Mouse (Mus musculus) mesoderm, embryonic 11.5 days (tissue): ENCODE results near the gene Gvin1.
"Not testable (repeated sequence)": the region's sequence is repeated elsewhere in the genome, so short reads cannot be mapped to it uniquely, and the experiment has no call there.

Source experiments
- DNase-seq: peaks from one replicate; pipeline ENCODE4 v3.0.0-alpha.2; 2012; ENCODE audit warnings: low read depth, low spot score

Gene Gvin1

DNA sequence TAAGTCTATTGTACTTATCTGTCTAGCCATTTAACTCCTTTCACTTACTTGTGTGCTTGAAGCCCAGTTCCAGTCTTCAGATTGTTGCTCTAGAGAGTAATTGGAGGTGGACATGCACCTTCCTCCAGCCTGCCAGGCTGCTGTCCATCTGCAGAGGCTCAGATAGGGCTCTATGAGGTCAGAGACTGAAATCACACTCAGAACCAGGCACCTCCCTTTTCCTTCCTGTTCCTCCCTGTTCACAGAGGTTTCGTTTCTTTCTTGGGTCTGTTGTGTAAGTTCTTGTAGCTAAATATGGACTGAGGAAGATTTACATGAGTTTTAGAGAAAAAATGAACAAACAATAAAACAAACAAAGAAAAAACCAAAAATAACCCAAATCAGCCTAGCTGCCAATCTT is at the start of gene Gvin1:
Gene Gvin1 (minus strand): TSS at position 150 of the 400 bp plus-strand sequence.
- not testable (repeated sequence) for DNase-seq

DNA sequence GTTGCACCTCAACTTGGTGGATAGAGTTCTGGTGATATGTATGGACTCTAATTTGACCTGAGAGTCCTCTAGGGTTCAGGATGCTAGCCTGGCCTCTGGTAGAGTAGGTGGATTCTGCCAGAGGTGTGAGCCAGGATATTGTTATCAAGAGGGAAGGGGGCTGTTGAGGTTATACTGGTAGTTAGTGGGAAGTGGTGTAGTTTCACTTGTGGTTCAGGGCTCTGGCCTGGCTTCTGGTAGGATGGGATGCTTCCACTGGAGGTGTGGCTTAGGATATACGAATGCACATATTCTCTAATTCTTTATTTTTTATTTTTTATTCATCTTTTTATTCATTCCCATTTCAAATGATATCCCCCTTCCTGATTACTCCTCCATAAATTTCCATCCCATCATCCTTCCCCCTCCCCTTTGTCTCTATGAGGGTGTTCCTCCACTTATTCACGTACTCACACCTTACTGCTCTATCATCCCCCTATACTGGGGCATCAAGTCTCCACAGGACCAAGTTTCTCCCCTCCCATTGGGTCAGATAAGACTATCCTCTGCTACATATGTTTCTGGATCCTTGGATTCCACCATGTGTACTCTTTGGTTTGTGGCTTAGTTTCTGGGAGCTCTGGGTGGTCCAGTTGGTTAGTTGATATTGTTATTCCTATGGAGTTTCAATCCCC is 36.9 kb upstream of the Gvin1 start:
- no peak for DNase-seq

DNA sequence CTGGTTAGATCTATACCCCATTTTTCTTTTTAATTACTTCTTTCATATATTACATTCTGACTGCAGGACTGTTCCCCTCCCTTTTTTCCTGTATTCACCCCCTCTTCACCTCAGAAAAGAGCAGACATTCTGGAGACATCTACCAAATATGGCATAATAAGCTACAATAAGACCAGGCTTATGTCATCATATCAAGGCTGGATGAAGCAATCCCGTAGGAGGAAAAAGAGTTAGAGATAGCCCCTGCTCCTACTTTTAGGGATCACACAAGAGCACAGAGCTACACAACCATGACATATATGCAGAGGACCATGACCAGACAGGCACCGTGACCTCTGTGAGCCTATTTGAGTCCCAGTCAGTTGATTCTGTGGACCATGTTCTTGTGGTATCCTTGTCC is 33.8 kb upstream of the Gvin1 start:
- no peak for DNase-seq

DNA sequence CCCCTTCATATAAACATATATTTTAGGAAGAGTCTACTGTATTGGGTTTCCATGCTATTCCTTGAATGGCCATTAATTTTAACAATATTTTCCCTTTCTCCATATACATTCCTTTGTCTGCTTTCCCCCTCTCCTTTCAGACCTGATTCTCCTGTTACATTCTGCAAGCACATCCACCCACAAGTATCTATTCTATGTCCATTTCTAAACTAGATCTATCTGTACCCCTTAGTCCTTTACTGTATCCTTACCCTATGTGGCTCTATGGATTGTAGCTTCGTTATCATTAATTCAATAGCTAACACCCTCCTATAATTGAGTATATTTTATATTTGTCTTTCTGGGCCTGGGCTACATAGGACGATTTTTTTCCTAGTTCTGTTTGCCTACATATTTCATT is 33.1 kb upstream of the Gvin1 start:
- no peak for DNase-seq

DNA sequence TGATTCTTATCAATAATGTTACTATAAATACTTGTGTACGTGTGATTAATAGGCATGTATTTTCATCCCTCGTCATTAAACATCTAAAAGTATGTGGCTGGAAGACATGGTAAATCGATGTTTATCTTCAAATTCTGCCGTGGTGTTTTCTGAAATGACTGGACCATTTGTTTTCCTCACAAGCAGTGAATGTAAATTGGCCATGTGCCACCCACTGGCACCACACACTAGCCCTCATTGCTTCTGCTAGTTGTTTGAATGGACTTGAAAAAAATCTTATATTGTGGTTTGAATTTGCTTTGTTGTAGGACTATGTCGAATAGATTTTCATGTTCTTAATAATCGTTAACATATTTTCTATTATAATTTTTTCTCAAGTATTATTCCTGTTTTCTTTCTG is 30.5 kb upstream of the Gvin1 start:
- DNase-seq = no peak

DNA sequence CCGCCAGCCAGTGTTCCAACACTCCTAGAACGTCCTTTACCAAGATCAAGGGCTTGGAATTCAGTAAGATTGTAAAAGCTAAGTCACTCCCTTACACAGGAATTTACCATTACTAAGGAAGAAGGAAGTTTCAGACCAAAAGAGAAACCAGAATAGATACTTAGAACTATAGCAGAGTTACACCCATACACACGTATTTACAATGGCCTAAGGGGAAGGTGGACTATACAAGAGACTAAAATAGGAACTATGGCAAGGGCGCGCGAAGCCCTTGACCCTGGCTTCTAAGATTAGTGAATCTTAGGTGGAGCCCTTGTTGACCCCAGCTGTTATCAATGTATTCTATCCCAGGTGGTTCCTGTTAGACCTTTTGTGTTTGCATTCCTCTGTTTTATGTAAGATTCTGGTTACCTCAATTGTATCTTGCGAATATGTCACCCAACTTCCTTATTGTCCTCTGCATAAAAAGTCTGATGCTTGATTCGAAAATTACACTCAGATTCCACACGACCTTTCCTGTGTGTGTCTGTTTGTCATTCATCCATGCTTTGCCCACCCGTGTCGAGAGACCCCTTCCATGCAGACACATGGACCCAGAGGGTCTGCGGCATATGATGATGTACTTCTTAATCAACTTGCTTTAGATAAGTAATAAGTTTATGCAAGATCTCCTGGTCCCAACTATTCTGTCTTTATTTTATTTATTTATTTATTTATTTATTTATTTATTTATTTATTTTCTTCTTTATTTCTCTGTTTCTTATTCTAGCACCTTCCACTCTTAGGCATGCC is 25.6 kb upstream of the Gvin1 start:
- DNase-seq = not testable (repeated sequence)

DNA sequence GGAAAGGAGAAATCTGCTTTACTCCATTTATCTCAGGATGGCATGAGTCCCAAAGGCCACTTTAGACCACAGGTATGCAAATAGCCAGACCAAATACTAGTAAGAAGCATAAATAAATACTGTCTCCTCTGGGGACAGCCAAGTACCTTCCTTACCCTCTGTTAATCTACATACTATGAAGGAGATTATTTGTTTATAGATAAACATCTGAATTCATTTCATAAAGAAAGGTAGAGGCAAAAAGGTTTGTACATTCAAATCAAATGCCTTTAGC is 22.0 kb upstream of the Gvin1 start:
- DNase-seq = no peak

DNA sequence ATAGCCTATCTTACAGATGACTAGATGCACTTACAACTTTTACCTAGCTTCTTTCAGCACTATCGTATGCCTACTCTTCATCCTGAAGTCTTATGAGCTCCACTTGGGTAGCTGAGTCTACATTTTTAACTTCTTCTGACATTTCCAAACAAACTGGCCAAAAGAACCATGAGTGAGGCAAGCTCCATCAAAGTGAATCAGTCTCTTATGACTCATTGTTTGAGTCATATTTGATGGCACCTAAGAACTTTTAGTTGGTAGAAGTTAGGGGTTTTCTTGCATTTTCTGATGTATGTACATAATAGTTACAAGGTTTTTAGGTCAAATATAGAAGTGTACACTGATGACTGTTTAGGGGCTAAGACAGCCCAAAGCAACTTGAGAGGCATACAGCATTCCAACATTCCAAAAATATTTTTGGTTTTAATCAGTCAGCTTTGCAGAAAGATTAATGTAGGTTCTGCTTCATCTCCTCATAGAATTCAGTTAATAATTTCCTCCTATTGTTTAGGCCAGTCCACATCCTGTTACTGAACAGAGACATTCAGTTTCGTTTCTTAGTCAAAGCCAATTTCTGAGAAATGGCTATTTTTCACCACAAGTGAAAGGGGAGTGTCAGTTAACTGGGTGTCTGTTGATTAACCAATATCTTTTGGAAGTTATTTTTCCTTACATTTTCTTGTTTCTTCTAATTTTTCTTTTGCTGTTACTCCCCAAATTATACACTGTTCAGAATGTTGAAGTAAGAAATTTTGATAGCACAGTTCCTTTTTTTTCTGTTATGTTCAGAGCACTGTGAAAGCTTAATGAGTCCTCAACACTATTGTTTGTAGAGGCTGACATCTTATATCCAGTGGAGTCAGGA is 21.4 kb upstream of the Gvin1 start:
- no peak for DNase-seq

DNA sequence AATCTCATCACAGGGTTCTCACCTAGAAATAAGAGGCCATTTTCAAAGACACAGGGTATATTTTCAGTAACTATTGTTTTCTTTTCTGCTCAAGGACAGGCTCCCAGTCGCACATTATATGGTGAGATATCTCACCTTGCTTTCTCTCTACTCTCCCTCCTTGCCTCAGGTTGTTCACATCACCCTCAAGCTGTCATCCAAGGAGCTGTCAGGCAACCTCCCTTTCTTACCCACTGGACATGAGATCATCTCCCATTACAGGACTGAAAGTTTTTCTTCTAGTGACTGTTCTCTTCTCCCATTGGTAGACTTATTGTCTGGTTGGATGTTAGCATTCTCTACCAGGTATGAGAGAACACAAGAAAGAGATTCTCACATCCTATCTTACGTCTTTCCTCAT is 20.5 kb upstream of the Gvin1 start:
- no peak for DNase-seq

DNA sequence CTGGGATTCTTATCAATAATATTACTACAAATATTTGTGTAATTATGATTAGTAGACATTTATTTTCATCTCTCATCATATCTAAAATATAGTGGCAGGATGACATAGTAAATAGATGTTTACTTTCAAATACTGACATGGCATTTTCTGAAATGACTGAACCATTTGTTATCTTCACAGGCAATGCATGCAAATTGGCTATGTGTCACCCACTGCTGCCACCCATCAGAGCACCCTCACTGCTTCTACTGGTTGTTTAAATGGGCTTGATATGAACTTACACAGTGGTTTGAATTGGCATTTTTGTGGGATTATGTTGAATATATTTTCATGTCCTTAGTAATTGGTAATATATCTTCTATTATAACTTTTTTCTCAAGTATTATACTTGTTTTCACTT is 784 bp upstream of the Gvin1 start:
- not testable (repeated sequence) for DNase-seq

DNA sequence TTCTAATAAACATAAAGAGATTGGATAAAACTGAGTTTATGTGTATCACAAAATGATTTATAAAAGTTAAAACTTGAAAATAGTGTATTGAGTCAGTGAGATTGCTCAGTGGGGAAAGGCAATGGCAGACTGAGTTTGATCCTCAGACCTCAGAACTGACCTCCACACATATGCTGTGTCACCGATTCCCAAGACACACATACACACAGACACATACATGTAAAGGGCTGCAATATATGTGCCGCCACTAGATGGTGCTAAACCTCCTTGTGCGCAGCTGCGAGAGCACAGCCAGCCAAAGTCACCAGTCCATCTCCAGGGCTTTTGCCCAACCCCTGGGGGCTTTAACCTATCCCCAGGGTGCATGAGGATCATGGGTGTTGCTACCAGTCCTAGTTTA is 1.4 kb downstream of the Gvin1 start:
- DNase-seq = not testable (repeated sequence)

DNA sequence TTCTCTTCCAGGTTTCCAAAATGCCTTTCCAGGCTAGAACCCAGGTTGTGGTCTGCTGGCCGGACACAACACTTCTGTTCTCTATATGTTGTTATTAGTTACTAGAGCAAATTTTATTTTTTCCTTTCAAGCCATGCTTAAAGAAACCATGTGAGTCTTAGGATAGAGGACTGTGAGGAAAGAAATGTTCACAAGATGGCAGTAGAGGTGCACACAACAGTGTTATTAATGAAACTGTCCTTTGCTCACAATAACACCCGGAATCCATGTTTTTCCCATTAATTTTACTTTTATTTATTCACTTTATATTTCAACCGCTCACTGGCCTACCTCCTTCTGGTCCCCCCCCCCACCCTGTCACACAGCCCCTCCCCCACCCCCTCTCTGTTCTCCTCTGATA is 8.5 kb downstream of the Gvin1 start:
- not testable (repeated sequence) for DNase-seq

DNA sequence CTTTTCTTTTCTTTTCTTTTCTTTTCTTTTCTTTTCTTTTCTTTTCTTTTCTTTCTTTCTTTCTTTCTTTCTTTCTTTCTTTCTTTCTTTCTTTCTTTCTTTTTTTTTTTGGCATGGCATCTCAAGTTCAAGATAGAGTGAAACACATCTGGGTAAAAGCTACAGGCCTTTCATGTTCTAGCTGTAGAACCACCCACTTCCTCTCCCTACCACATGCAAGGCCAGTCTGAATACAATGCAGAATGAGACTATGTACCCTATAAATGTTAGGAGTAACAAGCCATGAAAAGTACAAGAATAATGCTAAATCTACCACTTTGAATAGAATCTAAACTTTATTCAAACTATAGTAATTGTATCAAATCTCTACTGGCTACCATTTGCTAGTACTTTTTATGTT is 38.1 kb downstream of the Gvin1 start:
- not testable (repeated sequence) for DNase-seq

DNA sequence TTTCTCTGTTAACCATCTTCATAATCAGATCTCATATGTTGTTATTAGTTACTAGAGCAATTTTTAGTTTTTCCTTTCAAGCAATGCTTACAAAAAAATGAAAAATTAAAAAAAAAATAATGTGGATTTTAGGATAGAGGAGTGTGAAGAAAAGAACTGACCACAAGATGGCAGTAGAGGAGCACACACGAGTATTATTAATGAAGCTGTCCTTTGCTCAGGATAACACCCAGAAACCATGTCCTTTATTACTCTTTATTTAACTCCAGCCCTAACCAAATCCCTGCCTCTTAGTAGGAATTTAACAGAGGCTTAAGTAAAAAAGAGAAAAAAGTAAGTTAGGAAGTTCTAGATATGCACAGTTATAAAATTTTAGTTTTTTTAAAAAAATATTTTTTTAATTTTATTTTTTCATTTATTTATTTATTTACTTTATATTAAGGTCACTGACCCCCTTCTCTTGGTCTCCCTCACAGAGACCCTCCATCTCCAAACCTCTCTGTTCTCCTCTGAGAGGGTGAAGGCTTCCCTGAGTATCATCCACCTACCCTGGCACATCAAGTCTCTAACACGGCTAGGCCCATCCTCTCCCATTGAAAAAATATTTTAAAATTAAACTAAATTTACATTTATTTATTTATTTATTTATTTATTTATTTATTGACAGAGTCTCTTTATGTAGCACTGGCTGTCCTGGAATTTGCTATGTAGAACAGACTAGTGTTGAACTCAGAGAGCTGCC is 69.9 kb downstream of the Gvin1 start:
- not testable (repeated sequence) for DNase-seq

DNA sequence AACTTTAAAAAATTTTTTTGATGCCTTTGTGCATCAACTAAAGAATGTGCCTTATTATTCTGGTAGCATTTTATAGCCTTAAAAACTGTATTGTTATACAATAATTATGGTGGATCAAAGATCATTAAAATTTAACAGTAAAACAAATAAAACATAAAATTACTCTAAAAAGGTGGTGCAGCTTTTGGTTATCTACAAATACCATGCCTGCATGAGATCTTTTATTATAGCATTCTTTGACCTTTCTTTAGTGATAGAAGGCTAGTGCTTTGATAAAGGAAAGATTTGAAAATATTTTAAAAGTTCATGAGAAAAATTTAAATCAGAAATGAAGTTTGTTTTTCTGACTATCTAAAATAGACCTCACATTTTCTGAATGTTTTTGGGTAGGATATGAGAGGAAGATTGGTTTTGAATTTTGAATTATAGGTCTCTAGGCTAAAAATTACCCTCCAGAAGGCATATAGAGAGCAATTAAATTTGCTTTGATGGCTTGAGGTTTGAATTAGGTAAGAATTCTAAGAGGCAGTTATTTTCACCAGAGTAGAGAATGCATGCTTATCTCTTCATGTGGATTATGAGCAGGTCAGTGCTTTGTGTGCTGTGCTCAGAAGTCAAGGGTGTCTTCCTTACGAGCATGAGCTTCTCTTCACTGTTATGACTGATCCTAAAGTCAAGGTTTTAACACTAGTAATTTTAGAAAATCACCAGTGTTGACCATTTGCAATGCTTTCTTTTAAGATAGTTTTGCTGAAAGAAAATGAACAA is 73.8 kb downstream of the Gvin1 start:
- DNase-seq = not testable (repeated sequence)

DNA sequence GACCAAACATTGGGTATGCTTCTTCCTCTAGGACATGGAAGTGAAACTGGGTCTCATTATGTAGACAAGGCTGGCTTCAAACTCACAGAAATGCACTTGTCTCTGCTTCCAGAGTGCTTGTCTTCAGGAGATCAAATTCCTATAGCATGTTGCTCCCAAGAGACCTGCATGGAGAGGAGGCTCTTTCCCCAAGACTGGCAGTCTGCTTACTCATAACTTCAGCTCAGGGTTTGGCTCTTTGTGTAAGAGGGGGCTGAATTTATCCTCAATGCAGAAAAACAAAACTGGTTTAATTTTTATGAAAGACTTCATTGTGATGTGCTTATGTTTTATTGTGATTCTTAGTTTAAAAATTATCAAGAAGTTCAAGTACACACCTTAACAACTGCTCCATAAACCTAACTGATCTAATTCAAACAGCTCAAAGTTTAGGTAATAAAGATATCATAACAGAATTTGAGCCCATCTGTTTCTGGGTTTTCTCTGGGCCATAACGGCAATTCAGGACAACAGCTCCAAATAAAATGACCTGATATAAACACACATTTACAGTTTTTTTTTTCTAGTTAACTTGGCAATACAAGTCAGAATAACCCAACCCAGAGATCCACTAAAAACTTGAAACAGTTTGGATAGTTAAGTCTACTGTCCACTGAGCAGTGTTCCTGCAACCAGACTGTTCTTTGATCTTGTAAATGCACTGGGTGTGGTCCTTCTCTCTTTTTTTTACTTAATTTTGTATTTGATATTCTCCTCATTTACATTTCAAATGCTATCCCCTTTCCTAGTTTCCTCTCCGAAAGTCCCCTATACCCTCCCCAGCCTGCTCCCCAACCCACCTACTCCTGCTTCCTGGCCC is 97.8 kb downstream of the Gvin1 start:
- DNase-seq = not testable (repeated sequence)
